Mouse (Mus musculus) midbrain, embryonic 14.5 days (tissue): ENCODE measurements at regions not wholly inside any gene's neighbourhood (a gene's known extent, or its start where the extent isn't known, plus 50 kb on each side); places are given as distances from the start of the nearest gene placed in this dataset. TPM values are rescaled to one million over a fixed set of nuclear protein-coding genes. Genes with fewer than 3 reads are reported as not detected.

Experiments used
- ATAC-seq: fragments of 200-750 bp; cut with Nextera tagmentation; 2 replicates; pipeline ENCODE4 v1.8.0; 2017; ENCODE audit warnings: moderate number of reproducible peaks, moderate library complexity; ENCODE audit not compliant: low FRiP score, low TSS enrichment
- DNase-seq: peaks from one replicate; pipeline ENCODE4 v3.0.0-alpha.2; 2015
- H3K27ac ChIP-seq: fragments of 300-500 bp; sonication (generic); replicated peaks from 2 replicates; pipeline ENCODE4 v1.5.1; 2014; ENCODE audit warnings: mild to moderate bottlenecking, low read depth, low read length, moderate library complexity
- H3K27me3 ChIP-seq: fragments of 300-500 bp; sonication (generic); 2 replicates; pipeline ENCODE4 v1.6.1; 2014; ENCODE audit warnings: low read length, control low read depth, mixed read lengths; ENCODE audit not compliant: control insufficient read depth, insufficient read depth
- H3K36me3 ChIP-seq: fragments of 300-500 bp; sonication (generic); 2 replicates; pipeline ENCODE4 v1.6.1; 2014; ENCODE audit warnings: low read length, control low read depth; ENCODE audit not compliant: control insufficient read depth, insufficient read depth
- H3K4me1 ChIP-seq: fragments of 300-500 bp; sonication (generic); 2 replicates; pipeline ENCODE4 v1.6.1; 2014; ENCODE audit warnings: mild to moderate bottlenecking, antibody characterized with exemption, low read length, control low read depth; ENCODE audit not compliant: control insufficient read depth, insufficient read depth
- H3K4me2 ChIP-seq: fragments of 300-500 bp; sonication (generic); 2 replicates; pipeline ENCODE4 v1.6.1; 2014; ENCODE audit warnings: mild to moderate bottlenecking, low read length, moderate library complexity
- H3K4me3 ChIP-seq: fragments of 300-500 bp; sonication (generic); replicated peaks from 2 replicates; pipeline ENCODE4 v1.5.1; 2014; ENCODE audit warnings: low read depth, low read length
- H3K9ac ChIP-seq: fragments of 300-500 bp; sonication (generic); replicated peaks from 2 replicates; pipeline ENCODE4 v1.6.1; 2014; ENCODE audit warnings: mild to moderate bottlenecking, low read length, moderate library complexity
- H3K9me3 ChIP-seq: fragments of 300-500 bp; sonication (generic); 2 replicates; pipeline ENCODE4 v1.6.1; 2016; ENCODE audit warnings: low read length, control low read depth, mixed read lengths; ENCODE audit not compliant: control insufficient read depth
- WGBS: fragments of 180-500 bp; shearing (Covaris S2); extraction: QIAGEN DNeasy Blood & Tissue Kit; methylation state at CpG from one replicate; pipeline ENCODE4 v1.1.7; 2014; 5-methylcytosine and 5-hydroxymethylcytosine counted together
- microRNA-seq: library from miRNA; unstranded; fragments of <30 nt; microRNA quantifications from one replicate; pipeline ENCODE4, GENCODE M21; 2016

DNA sequence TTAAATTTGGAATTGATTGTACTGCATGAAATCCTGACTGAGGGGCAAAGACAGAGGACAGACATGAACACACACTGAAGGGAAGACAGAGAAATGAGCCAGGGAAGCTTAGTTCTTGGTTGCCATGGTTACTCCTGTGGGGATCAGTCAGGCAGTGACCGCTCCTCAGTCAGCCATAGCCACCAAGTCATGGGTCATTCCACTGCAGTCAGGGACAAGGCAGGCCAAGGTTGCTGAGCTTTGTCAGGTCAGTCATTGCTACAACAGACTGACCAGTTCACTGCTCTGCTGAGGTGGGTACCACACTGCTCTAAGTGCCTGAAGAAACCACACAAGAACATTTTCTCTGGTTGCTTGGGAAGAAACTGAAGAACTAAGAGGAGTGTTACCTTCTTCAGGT lies 428.7 kb upstream of the Ddx18 start:
- WGBS, result 9% methylated on average over 1 of the region's 1 CpGs
- DNase-seq (peak; percentile 4), ATAC-seq (no peak)
- H3K4me1 ChIP-seq, result no peaks in the 10 kb centered on the region
- no peak overlapping the region for H3K4me2 ChIP-seq
- H3K36me3 ChIP-seq, result no peaks in the 10 kb centered on the region
- H3K9me3 ChIP-seq, result no peaks in the 10 kb centered on the region
- no peak overlapping the region for H3K9ac ChIP-seq
- no peaks in the 10 kb centered on the region for H3K27me3 ChIP-seq
- no peak overlapping the region for H3K27ac ChIP-seq
- H3K4me3 ChIP-seq, result no peak overlapping the region

DNA sequence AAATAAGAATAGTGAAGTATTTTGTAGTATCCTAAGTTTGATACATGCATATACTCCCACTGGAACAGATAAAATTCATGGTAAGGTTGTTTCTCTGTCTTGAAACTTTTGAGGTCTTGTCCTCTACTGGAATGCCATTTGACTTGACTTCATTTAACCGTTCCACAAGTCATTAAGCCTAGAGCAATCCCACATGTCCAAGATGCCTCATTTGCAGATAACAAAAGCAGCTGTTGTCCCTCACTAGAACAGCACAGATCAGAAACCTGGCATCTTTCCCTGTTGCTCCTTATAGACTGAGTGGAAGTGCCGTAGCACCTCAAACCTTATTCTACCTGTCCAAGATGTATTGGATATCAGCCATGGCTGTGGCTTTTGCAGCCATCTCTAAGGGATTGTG lies 422.9 kb upstream of the Ddx18 start:
- 94% methylated on average over 2 of the region's 2 CpGs for WGBS
- Histone ChIP-seq H3K36me3 (no peaks in the 10 kb centered on the region), H3K9me3 (no peaks in the 10 kb centered on the region), H3K4me1 (no peaks in the 10 kb centered on the region), H3K4me3 (no peak overlapping the region), H3K27me3 (no peaks in the 10 kb centered on the region), H3K9ac (no peak overlapping the region), H3K4me2 (no peak overlapping the region), H3K27ac (no peak overlapping the region)
- ATAC-seq, result no peak
- no peak for DNase-seq

DNA sequence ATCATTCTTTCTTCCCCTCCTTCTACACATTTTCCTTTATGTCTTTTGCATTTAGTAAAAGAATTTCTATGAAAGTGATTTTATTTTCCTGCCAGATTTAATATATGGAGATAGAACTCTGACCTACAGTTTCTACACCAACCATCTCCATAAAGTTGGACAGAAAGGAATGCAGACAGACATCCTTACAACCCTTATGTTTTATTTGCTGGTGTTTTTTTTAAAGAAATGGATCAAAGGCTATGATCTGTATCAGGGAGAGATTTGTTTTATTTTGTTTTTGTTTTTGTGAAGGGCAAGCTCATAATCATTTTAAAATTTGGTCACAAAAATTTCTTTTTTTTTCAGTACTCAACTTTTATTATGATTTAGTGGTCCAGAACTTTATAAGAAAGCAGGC lies 391.2 kb upstream of the Ddx18 start:
- no peaks in the 10 kb centered on the region for H3K4me1 ChIP-seq
- no peaks in the 10 kb centered on the region for H3K36me3 ChIP-seq
- no peaks in the 10 kb centered on the region for H3K27me3 ChIP-seq
- H3K4me2 ChIP-seq, result no peak overlapping the region
- no peak overlapping the region for H3K9ac ChIP-seq
- H3K9me3 ChIP-seq, result no peaks in the 10 kb centered on the region
- H3K27ac ChIP-seq, result no peak overlapping the region
- no peak overlapping the region for H3K4me3 ChIP-seq
- DNase-seq (no peak), ATAC-seq (no peak)

DNA sequence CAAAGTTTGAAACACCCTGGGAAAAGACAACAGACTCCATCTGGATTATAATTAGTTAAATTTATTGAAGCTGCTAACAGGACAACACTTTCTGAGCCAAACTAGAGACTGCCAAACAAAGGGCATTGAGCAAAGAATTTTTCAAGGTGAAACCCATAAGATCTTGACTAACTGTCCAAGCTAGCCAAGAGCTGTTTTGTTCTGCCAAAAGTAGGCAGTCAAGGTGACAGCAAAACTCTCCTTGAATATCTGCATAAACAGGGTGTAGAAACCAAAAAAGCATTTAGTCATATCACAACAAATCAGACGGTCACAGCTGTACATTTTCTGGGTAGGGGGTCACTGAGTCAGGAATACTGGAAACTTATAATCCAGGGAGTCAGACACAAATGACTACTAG lies 368.1 kb upstream of the Ddx18 start:
- Histone ChIP-seq H3K27ac (no peak overlapping the region), H3K4me2 (no peak overlapping the region), H3K4me1 (no peaks in the 10 kb centered on the region), H3K4me3 (no peak overlapping the region), H3K9me3 (no peaks in the 10 kb centered on the region), H3K27me3 (no peaks in the 10 kb centered on the region), H3K36me3 (no peaks in the 10 kb centered on the region), H3K9ac (no peak overlapping the region)
- no peak for DNase-seq
- no peak for ATAC-seq
- WGBS, result 81% methylated on average over 1 of the region's 1 CpGs

Small RNA genes lying in the stretch of these regions (microRNA-seq; reads per million reads assigned to microRNA genes)
- not detected for gene Gm26472
